Mouse (Mus musculus) cerebellum, adult 2 months (tissue): ENCODE measurements around the gene Pdzd2. TPM values are rescaled to one million over a fixed set of nuclear protein-coding genes. Genes with fewer than 3 reads are reported as not detected.

ENCODE experiments used
- DNase-seq, 2 experiments: peaks; one replicate each; pipeline ENCODE4 v3.0.0; 2021
- H3K27ac ChIP-seq: fragments of 200-500 bp; 2 replicates; pipeline ENCODE4 v1.5.1; 2012; ENCODE audit warnings: low read length, control low read depth, inconsistent platforms; ENCODE audit not compliant: insufficient read depth
- H3K27me3 ChIP-seq: fragments of 200-500 bp; 2 replicates; pipeline ENCODE4 v1.6.1; 2012; ENCODE audit warnings: inconsistent platforms, mild to moderate bottlenecking, low read length, moderate library complexity; ENCODE audit not compliant: control insufficient read depth, insufficient read depth
- H3K4me1 ChIP-seq: fragments of 200-500 bp; 2 replicates; pipeline ENCODE4 v1.6.1; 2011; ENCODE audit warnings: low read length; ENCODE audit not compliant: control insufficient read depth, insufficient read depth
- H3K4me3 ChIP-seq: fragments of 200-500 bp; replicated peaks from 2 replicates; pipeline ENCODE3; 2011; ENCODE audit warnings: mild to moderate bottlenecking, low read depth, low read length, control low read depth; ENCODE audit not compliant: insufficient read depth
- CTCF ChIP-seq: fragments of 200-500 bp; IDR thresholded peaks from 2 replicates; pipeline ENCODE4 v1.5.1; 2011; ENCODE audit warnings: low read depth, mild to moderate bottlenecking, control low read depth, low read length, moderate library complexity, borderline replicate concordance; ENCODE audit not compliant: insufficient read depth
- POLR2A ChIP-seq: fragments of 200-500 bp; IDR thresholded peaks from 2 replicates; pipeline ENCODE4 v1.6.1; 2011; ENCODE audit warnings: low read length, control low read depth, borderline replicate concordance; ENCODE audit not compliant: insufficient read depth
- WGBS: fragments of 180-500 bp; shearing (Covaris S2); methylation state at CpG from one replicate; pipeline ENCODE4 v1.1.7; 2018; 5-methylcytosine and 5-hydroxymethylcytosine counted together
- polyA plus RNA-seq: library from polyadenylated mRNA; depleted of rRNA; stranded (reverse); fragments of >200 nt; gene quantifications from 2 replicates; pipeline ENCODE4 v1.2.3, GENCODE M21; 2012

The Pdzd2 gene
- polyA plus RNA-seq, 1 experiment, result 6.3 TPM

DNA sequence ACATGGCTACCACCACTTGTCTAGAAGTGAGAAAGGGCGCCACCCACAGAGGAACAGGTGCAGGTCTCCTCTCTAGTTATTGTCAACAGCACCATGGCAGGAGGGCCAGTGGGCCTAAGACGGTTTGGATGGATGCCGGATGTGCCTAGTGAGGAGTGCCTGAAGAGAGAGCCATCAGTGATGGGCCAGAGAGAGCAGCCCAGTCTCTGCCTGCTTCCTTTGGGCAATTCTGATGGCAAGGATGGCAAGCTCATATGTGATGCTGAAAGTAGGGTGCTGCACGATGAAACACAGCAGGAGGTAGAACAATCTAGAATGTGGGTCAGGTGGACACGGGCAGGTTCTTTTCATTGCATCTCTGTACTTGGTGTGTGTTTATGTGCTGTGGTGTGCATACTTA, 117.0 kb downstream of the Pdzd2 start:
- H3K27me3 ChIP-seq, result no peaks in the 10 kb centered on the region
- no peak for DNase-seq
- H3K27ac ChIP-seq, result no peak overlapping the region
- no peak overlapping the region for H3K4me3 ChIP-seq
- 91% methylated on average over 5 of the region's 5 CpGs for WGBS
- no peaks in the 10 kb centered on the region for H3K4me1 ChIP-seq
- TF ChIP-seq POLR2A, result no peak
- no peak for TF ChIP-seq CTCF

DNA sequence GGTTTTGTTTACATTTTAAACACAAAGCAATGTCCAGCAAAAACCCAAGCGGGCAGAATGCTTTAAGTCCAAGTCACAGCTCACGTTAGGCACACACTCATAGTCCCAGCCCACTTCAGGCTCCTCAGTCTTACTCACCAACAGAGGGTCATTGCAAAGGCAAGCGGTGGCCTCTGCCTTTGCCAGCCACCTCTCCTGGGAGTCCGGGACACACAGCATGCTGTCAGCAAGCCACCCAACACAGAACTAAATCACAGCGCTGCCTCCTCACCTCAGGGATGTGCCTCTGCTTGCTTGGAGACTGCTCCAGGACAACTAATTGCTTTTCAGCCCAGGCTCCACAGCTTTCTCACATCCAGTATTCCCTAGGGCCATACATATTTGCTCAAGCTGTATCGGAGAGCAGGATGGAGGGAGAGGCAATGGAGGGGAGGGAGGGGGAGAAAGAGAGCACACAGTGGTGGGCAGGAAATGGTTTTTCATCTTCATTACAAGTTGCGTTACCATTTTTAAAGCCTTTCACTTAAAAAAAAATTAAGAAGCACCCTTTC, 117.6 kb downstream of the Pdzd2 start:
- WGBS, result 74% methylated on average over 7 of the region's 7 CpGs
- H3K27ac ChIP-seq, result no peak overlapping the region
- no peak for DNase-seq

DNA sequence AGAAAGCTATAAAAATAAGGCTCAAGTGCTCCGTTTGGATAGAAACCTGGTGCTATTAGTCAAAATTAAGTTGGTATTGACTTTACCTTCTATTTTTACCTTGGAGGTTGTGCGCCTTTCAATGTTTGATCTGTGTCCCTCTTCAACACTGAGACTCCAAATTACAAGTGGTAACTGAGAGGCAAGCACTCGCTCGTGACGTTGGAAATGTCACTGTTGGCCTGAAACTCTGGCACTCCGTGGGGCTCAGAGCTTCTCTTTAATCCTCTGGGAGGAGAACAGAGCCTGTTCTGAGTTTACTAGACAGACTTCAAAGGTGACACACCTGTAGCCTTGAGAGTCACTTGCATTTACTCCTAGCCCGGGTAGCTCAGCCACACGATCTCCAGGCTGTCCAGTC, 120.5 kb downstream of the Pdzd2 start:
- TF ChIP-seq CTCF (no peak), POLR2A (no peak)
- no peak overlapping the region for H3K27ac ChIP-seq
- H3K4me1 ChIP-seq, result no peaks in the 10 kb centered on the region

More for the DNA sequence above, 117.6 kb downstream of the Pdzd2 start:
- H3K27me3 ChIP-seq, result no peaks in the 10 kb centered on the region
- TF ChIP-seq POLR2A (no peak), CTCF (no peak)
- H3K4me3 ChIP-seq, result no peak overlapping the region
- no peaks in the 10 kb centered on the region for H3K4me1 ChIP-seq

DNA sequence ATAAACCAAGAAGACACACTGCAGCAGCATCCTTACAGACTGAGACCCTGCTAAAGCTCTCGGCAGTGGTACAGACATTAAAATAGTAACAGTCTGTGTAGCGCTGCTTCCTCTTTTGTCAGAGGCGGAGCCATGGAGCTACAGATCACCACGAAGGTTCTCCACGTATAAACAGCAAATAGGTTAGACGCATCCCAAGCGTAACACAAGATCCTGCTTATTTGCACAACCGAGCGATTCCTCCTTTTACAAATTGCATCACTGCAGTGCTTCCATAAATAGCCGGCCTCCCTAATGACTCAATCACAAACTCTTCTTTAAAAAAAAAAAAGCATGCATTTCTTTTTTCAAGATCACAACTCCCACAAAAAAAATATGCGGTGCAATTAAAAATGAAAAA, 122.1 kb downstream of the Pdzd2 start:
- H3K4me3 ChIP-seq, result no peak overlapping the region
- no peaks in the 10 kb centered on the region for H3K4me1 ChIP-seq
- H3K27ac ChIP-seq, result no peak overlapping the region
- no peak for TF ChIP-seq CTCF
- no peak for TF ChIP-seq POLR2A
- WGBS, result 89% methylated on average over 11 of the region's 11 CpGs
- H3K27me3 ChIP-seq, result no peaks in the 10 kb centered on the region
- no peak for DNase-seq

More for the DNA sequence above, 120.5 kb downstream of the Pdzd2 start:
- WGBS, result 86% methylated on average over 8 of the region's 8 CpGs
- no peak for DNase-seq
- no peak overlapping the region for H3K4me3 ChIP-seq
- no peaks in the 10 kb centered on the region for H3K27me3 ChIP-seq

DNA sequence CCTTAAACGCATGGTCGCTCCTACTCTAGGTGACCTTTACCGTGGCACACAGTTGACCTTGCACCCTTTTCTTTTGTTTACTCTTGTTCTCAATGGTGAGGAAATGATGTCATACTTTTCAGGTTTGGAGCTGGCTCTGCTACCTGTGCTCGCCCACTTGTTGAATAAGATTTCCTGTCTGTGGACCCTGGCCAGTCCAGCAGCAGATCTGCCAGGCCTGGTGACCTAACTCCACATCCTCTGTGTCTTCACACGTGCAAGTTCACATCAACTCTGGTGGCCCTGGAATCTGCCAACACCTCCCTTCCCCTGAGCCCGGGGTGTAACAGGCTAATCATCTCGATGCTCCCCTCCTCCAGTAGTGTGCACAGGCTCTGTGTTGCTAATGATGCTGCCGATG, 122.5 kb downstream of the Pdzd2 start:
- Histone ChIP-seq H3K27ac (no peak overlapping the region), H3K4me3 (no peak overlapping the region), H3K4me1 (no peaks in the 10 kb centered on the region), H3K27me3 (no peaks in the 10 kb centered on the region)
- DNase-seq, result no peak
- WGBS, result 75% methylated on average over 8 of the region's 8 CpGs
- no peak for TF ChIP-seq POLR2A
- no peak for TF ChIP-seq CTCF

DNA sequence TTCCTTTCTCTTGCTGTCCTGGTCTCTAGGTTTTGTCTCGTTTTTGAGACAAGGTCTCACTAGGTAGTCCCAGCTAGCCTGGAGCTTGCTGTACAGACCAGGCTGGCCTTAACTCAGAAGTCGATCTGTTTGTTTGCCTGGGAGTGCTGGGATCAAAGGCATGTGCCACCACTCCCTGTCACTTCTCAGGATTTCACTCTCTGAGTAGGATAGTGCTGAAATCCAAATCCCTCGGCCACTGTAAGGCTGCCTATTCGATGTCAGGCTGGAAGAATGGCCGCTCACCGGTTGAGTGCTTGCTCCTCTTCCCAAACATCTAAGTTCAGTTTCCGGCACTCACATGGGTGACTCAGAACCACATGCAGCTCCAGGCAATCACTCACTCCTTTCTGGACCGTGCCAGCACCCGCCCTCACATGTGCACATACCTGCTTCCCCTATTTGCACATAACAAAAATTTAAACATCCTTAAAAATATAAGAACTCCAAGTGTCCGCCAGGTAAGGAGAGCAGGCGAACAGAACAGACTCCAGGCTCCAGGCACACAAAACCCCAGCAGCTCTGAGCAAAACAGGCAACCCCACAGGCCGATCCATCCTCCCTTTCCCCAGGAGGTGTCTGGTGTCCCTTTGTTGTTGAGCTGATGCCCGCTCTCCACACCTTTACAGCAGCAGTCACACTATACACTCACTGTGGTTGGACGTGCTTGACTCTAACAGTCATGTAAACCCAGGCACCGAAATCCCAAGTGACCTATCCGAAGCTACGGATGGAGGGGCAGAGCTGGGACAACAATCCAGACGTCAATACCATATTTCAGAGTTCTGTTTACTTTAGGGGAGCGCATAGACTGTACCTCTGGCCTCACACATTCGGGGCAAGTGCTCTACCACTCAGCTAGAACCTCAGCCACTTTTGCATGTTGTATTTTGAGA, 124.5 kb downstream of the Pdzd2 start:
- H3K4me1 ChIP-seq, result no peaks in the 10 kb centered on the region
- H3K27ac ChIP-seq, result no peak overlapping the region
- DNase-seq, result no peak
- WGBS, result 80% methylated on average over 20 of the region's 20 CpGs
- no peaks in the 10 kb centered on the region for H3K27me3 ChIP-seq
- H3K4me3 ChIP-seq, result no peak overlapping the region
- no peak for TF ChIP-seq POLR2A
- TF ChIP-seq CTCF, result no peak

DNA sequence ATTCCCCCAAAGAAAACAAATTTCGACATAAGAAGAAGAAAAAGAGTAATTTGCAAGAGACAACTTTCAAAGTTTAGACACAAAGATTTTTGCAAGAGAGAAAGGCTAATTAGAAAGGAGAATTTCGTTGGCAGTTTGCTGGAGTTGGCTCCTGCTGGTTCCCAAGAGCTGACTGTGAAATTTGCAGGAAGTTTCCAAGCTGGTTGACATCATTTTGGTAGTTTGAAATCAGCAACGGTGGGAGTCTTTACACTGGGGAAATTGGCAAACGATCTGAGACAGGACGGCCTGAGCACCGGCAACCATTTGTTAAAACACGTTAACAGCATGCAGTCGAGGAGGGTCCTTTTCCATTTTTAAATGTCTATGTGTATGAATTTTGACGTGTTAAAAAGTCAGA, 125.7 kb downstream of the Pdzd2 start:
- 14% methylated on average over 9 of the region's 9 CpGs for WGBS
- no peak for TF ChIP-seq POLR2A
- no peak for TF ChIP-seq CTCF
- Histone ChIP-seq H3K27me3 (no peaks in the 10 kb centered on the region), H3K4me3 (no peak overlapping the region), H3K4me1 (no peaks in the 10 kb centered on the region), H3K27ac (no peak overlapping the region)
- no peak for DNase-seq
